Mouse (Mus musculus) hindbrain, embryonic 16.5 days (tissue): ENCODE data around the gene Zmiz1. TPM values are rescaled to one million over a fixed set of nuclear protein-coding genes. Genes with fewer than 3 reads are reported as not detected.

Experiments
- ATAC-seq: fragments of 200-750 bp; cut with Nextera tagmentation; 2 replicates; pipeline ENCODE4 v1.8.0; 2017; ENCODE audit warnings: moderate TSS enrichment, moderate library complexity
- H3K27ac ChIP-seq: fragments of 300-500 bp; sonication (generic); 2 replicates; pipeline ENCODE4 v1.5.1; 2014; ENCODE audit warnings: low read depth, mild to moderate bottlenecking, control low read depth, low read length, moderate library complexity
- H3K27me3 ChIP-seq: fragments of 300-500 bp; sonication (generic); replicated peaks from 2 replicates; pipeline ENCODE4 v1.6.1; 2014; ENCODE audit warnings: low read length; ENCODE audit not compliant: control insufficient read depth, insufficient read depth
- H3K36me3 ChIP-seq: fragments of 300-500 bp; sonication (generic); 2 replicates; pipeline ENCODE4 v1.6.1; 2014; ENCODE audit warnings: mild to moderate bottlenecking, low read length, moderate library complexity, mixed read lengths; ENCODE audit not compliant: control insufficient read depth, insufficient read depth
- H3K4me1 ChIP-seq: fragments of 300-500 bp; sonication (generic); 2 replicates; pipeline ENCODE4 v1.6.1; 2014; ENCODE audit warnings: low read depth, low read length; ENCODE audit not compliant: control insufficient read depth, insufficient read depth
- H3K4me2 ChIP-seq: fragments of 300-500 bp; sonication (generic); 2 replicates; pipeline ENCODE4 v1.6.1; 2014; ENCODE audit warnings: mild to moderate bottlenecking, low read length, control low read depth, moderate library complexity
- H3K4me3 ChIP-seq: fragments of 300-500 bp; sonication (generic); 2 replicates; pipeline ENCODE4 v1.5.1; 2014; ENCODE audit warnings: mild to moderate bottlenecking, low read length, control low read depth, moderate library complexity
- H3K9ac ChIP-seq: fragments of 300-500 bp; sonication (generic); 2 replicates; pipeline ENCODE4 v1.6.1; 2014; ENCODE audit warnings: low read depth, mild to moderate bottlenecking, control low read depth, low read length, moderate library complexity
- H3K9me3 ChIP-seq: fragments of 300-500 bp; sonication (generic); 2 replicates; pipeline ENCODE4 v1.6.1; 2014; ENCODE audit warnings: mild to moderate bottlenecking, low read length, moderate library complexity; ENCODE audit not compliant: control insufficient read depth
- WGBS: fragments of 180-500 bp; shearing (Covaris S2); extraction: QIAGEN DNeasy Blood & Tissue Kit; methylation state at CpG from one replicate; pipeline ENCODE4 v1.1.7; 2014; 5-methylcytosine and 5-hydroxymethylcytosine counted together
- polyA plus RNA-seq: library from polyadenylated mRNA; unstranded; fragments of >200 nt; fragmentation: Nextera tagmentation; extraction: Ambion mirVana; gene quantifications from 2 replicates; pipeline ENCODE4 v1.2.1, GENCODE M21; 2015

Gene Zmiz1
- polyA plus RNA-seq, 1 experiment from 2014 or later, result 50.4 TPM

DNA sequence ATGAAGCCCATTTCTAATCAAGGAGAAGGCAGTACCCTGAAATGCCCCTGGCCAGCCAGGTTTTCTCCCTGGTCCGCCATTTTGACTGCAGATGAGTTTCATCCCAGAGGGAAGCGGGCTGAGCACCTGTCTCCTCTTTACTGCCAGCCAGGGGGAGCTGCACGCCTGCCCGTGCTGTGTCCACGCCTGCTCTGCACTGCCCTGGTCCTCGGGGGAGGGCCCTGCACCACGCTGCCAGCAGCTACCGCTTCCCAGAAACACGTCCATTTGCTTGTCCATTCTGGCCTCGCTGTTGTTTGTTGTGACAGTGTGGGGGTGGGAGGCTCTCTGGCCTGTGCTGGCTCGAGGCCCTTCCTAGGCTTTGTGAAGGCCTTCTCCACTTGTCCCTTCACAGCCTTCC is 201.7 kb downstream of the Zmiz1 start:
- Histone ChIP-seq H3K4me3 (no peak overlapping the region), H3K9ac (no peak overlapping the region), H3K27ac (no peak overlapping the region; the same call in 1 of the 2 replicates), H3K36me3 (peaks cover 77% of the 10 kb centered on the region), H3K4me1 (peaks cover 8% of the 10 kb centered on the region; the same call in 1 of the 2 replicates), H3K4me2 (no peak overlapping the region), H3K9me3 (no peaks in the 10 kb centered on the region), H3K27me3 (no peaks in the 10 kb centered on the region)
- peak; percentile 56 for ATAC-seq
- WGBS, result 40% methylated on average over 11 of the region's 11 CpGs

DNA sequence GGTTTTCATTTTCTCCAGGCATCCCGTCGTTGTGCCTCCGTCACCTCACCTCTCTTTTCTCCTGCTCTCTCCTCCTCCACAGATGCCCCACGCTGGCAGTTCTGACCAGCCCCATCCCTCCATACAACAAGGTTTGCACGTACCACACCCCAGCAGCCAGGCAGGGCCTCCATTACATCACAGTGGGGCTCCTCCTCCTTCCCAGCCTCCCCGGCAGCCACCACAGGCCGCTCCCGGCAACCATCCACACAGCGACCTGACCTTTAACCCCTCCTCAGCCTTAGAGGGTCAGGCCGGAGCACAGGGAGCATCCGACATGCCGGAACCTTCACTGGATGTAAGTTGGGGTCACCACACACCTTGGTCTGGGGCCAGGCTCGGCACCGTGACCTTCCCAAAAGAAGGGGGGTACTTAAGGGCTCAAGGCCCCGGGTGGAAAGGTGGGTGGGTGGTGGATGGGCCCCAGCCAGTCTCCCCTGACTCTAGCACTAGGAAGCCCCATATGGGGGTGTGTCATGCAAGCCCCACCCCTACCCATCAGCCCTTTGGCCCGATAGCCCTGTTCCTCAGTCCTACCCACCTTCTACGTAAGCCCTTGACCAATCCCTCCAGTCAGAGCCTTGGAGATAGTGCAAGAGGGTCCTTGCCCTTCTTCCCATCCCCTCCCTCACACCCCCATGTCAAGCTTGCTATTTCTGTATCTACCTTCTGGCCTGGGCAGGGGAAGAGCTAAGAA is 202.4 kb downstream of the Zmiz1 start:
- Histone ChIP-seq H3K27ac (peak overlapping the region; percentile 35; the same call in 1 of the 2 replicates), H3K4me3 (no peak overlapping the region), H3K4me1 (peaks cover 8% of the 10 kb centered on the region; the same call in 1 of the 2 replicates), H3K4me2 (no peak overlapping the region), H3K9me3 (no peaks in the 10 kb centered on the region), H3K36me3 (peaks cover 73% of the 10 kb centered on the region), H3K27me3 (no peaks in the 10 kb centered on the region), H3K9ac (no peak overlapping the region)
- 68% methylated on average over 16 of the region's 17 CpGs for WGBS
- no peak for ATAC-seq

DNA sequence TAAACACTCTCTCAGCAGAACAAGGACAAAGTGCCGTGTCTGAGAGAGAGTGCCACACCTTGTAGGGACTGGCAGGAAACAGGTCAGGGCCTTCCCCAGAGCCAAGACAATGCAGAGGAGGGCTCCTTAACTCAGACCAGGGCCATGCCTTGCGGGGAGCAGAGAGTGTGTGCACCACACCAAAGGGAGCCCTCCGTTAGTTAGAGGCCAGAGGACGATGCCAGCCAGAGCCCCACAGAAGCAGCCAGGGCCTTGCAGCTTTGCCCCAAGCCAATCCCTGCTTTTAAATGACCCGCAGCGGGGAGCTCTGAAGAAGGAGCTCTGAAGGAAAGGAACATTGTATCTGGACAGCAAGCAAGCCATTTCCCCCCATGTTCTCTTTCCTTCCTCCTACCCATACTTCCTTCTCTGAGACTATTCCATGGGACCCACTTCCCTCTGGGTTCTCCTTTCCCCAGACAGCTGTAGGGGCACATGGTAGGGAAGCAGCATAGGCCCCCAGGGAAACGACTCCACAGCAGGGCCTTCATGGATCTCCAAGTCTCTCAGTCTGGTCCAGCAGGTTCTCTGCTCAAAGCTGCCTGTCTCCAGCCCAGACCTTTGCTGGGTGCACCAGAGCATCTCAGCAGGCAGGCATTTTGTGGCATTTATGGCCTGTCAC is 204.8 kb downstream of the Zmiz1 start:
- no peak for ATAC-seq
- peak overlapping the region; percentile 39 for H3K9ac ChIP-seq
- WGBS, result 77% methylated on average over 7 of the region's 7 CpGs
- H3K4me3 ChIP-seq, result no peak overlapping the region
- H3K27me3 ChIP-seq, result no peaks in the 10 kb centered on the region
- no peaks in the 10 kb centered on the region for H3K9me3 ChIP-seq
- no peak overlapping the region for H3K4me2 ChIP-seq
- H3K36me3 ChIP-seq, result peaks cover 50% of the 10 kb centered on the region
- peaks cover 8% of the 10 kb centered on the region; the same call in 1 of the 2 replicates for H3K4me1 ChIP-seq
- H3K27ac ChIP-seq, result peak overlapping the region; percentile 59

DNA sequence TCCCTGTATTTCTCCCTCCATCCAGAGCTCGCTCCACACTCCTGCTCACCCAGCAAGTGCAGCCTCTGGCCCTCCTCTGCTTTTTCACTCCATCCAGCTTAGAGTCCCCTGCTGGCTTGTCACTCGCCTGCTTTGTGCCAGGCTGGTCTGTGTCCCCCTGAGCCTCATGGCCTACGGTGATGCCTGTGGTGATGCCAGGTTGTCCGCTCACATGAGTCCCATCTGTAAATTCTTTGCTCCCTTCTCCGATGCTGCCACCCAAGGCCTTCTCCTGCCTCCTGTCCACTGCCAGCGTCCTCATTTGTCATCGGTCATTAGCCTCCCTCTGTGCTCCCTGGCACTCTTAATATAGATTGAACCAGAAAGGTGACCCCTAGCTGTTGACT is 205.3 kb downstream of the Zmiz1 start:
- H3K36me3 ChIP-seq, result peaks cover 47% of the 10 kb centered on the region
- ATAC-seq, result no peak
- 42% methylated on average over 7 of the region's 7 CpGs for WGBS

GRCm38 (mm10) chr14:25665314-25665970 is 206.5 kb downstream of the Zmiz1 start:
- Histone ChIP-seq H3K27ac (peak overlapping the region; percentile 24; the same call in 1 of the 2 replicates), H3K4me3 (no peak overlapping the region), H3K4me2 (no peak overlapping the region), H3K9ac (no peak overlapping the region), H3K36me3 (peaks cover 41% of the 10 kb centered on the region), H3K27me3 (no peaks in the 10 kb centered on the region), H3K4me1 (peaks cover 8% of the 10 kb centered on the region; the same call in 1 of the 2 replicates), H3K9me3 (no peaks in the 10 kb centered on the region)
- 69% methylated on average over 19 of the region's 19 CpGs for WGBS
- ATAC-seq, result no peak

More for the DNA sequence above, 205.3 kb downstream of the Zmiz1 start:
- Histone ChIP-seq H3K4me3 (no peak overlapping the region), H3K27ac (peak overlapping the region; percentile 59), H3K9me3 (no peaks in the 10 kb centered on the region), H3K9ac (no peak overlapping the region; the same call in 1 of the 2 replicates), H3K27me3 (no peaks in the 10 kb centered on the region), H3K4me1 (peaks cover 8% of the 10 kb centered on the region; the same call in 1 of the 2 replicates), H3K4me2 (no peak overlapping the region)

- no peak overlapping the region for H3K27ac ChIP-seq
- no peak overlapping the region for H3K4me3 ChIP-seq
- no peaks in the 10 kb centered on the region for H3K9me3 ChIP-seq
- no peak for ATAC-seq
- H3K4me2 ChIP-seq, result no peak overlapping the region
- 100% methylated on average over 2 of the region's 2 CpGs for WGBS
- H3K27me3 ChIP-seq, result no peaks in the 10 kb centered on the region
- no peak overlapping the region for H3K9ac ChIP-seq
- H3K4me1 ChIP-seq, result peaks cover 8% of the 10 kb centered on the region; the same call in 1 of the 2 replicates
- H3K36me3 ChIP-seq, result peaks cover 31% of the 10 kb centered on the region
These were observed 207.8 kb downstream of the Zmiz1 start for GRCm38 (mm10) chr14:25666668-25667376.

DNA sequence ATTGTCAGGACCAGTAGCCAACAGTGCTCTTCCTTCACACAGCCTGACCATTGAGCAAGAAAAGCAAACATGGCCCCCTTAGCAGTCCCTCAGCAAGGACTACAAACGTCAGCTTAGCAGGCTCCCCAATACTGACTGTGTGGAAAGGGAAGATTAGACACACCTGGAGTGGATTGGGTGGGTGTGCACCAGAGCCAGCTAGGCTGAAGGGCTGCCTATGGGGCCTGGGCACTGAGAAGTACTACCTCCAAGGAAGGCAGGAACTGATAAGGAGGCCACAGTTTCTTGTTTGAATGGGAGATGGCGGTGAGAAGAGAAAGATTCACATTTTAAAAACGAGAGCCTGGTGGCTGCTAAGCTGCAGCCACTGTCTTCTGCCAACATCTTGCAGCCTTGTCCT is 208.6 kb downstream of the Zmiz1 start:
- Histone ChIP-seq H3K27ac (0 out of 2 replicates have a peak overlapping the region, but pooled peaks have one; percentile 8), H3K4me2 (no peak overlapping the region), H3K27me3 (no peaks in the 10 kb centered on the region), H3K4me1 (peaks cover 8% of the 10 kb centered on the region; the same call in 1 of the 2 replicates), H3K9me3 (no peaks in the 10 kb centered on the region), H3K36me3 (peaks cover 24% of the 10 kb centered on the region), H3K4me3 (no peak overlapping the region), H3K9ac (no peak overlapping the region)
- WGBS, result 76% methylated on average over 3 of the region's 3 CpGs
- no peak for ATAC-seq

DNA sequence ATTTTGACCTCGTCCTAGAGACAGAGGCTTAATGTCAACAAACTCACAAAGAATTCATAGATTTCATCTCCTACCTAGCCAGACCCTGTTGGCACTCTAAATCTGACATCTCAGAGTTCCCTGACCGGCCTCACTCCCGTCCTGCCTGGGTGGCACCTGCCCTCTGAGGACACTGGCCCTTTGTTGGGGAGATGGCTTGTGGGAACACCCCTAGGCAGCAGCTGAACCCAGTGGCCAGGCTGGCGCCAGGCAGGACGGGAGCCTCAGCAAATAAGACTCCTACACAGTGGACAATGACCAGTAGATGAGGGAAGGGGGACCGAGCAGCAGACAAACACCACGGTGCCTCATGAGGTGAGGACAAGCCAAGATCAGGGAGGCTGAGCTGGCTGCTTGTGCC is 220.6 kb downstream of the Zmiz1 start:
- no peak overlapping the region for H3K4me3 ChIP-seq
- H3K9ac ChIP-seq, result no peak overlapping the region
- H3K4me2 ChIP-seq, result no peak overlapping the region
- H3K27ac ChIP-seq, result no peak overlapping the region
- H3K4me1 ChIP-seq, result no peaks in the 10 kb centered on the region
- no peaks in the 10 kb centered on the region for H3K27me3 ChIP-seq
- H3K9me3 ChIP-seq, result no peaks in the 10 kb centered on the region
- WGBS, result 67% methylated on average over 7 of the region's 7 CpGs
- no peaks in the 10 kb centered on the region for H3K36me3 ChIP-seq
- no peak for ATAC-seq
